Mouse (Mus musculus) embryonic fibroblast, embryonic 13.5 days (primary cell): Measurements from ENCODE around the gene Rapgef1. TPM values are rescaled to one million over a fixed set of nuclear protein-coding genes. Genes with fewer than 3 reads are reported as not detected.

Source experiments
- H3K27ac ChIP-seq: 2 replicates; pipeline ENCODE4 v1.5.1; 2012; ENCODE audit warnings: low read length, control low read depth, inconsistent platforms; ENCODE audit not compliant: insufficient read depth
- H3K4me1 ChIP-seq: 2 replicates; pipeline ENCODE4 v1.6.1; 2011; ENCODE audit warnings: low read length; ENCODE audit not compliant: control insufficient read depth, insufficient read depth
- H3K4me3 ChIP-seq: 2 replicates; pipeline ENCODE4 v1.5.1; 2011; ENCODE audit warnings: mild to moderate bottlenecking, control low read depth, low read length; ENCODE audit not compliant: insufficient read depth
- CTCF ChIP-seq: IDR thresholded peaks from 2 replicates; pipeline ENCODE4 v1.5.1; 2011; ENCODE audit warnings: mild to moderate bottlenecking, control low read depth, low read length, moderate library complexity, borderline replicate concordance; ENCODE audit not compliant: insufficient read depth
- POLR2A ChIP-seq: IDR thresholded peaks from 2 replicates; pipeline ENCODE4 v1.6.1; 2011; ENCODE audit warnings: low read depth, mild to moderate bottlenecking, control low read depth, low read length, moderate library complexity
- polyA plus RNA-seq: library from polyadenylated mRNA; stranded (reverse); fragments of >200 nt; gene quantifications from 2 replicates; pipeline ENCODE4 v1.2.4, GENCODE M21; 2011; ENCODE audit warnings: low read depth; ENCODE audit not compliant: missing spikeins, insufficient read length

Gene Rapgef1
- polyA plus RNA-seq, 1 experiment = 43.1 TPM

GRCm38 (mm10) chr2:29622126-29623005 is 2.8 kb downstream of the Rapgef1 start:
- no peak for TF ChIP-seq POLR2A
- no peak for TF ChIP-seq CTCF
- Histone ChIP-seq H3K27ac (no peak overlapping the region), H3K4me3 (no peak overlapping the region), H3K4me1 (peaks cover 35% of the 10 kb centered on the region)

GRCm38 (mm10) chr2:29623247-29624090 is 3.9 kb downstream of the Rapgef1 start:
- H3K4me1 ChIP-seq = peaks cover 41% of the 10 kb centered on the region
- no peak overlapping the region for H3K4me3 ChIP-seq
- no peak for TF ChIP-seq CTCF
- no peak for TF ChIP-seq POLR2A
- no peak overlapping the region for H3K27ac ChIP-seq

- peaks cover 43% of the 10 kb centered on the region for H3K4me1 ChIP-seq
- TF ChIP-seq CTCF = no peak
- TF ChIP-seq POLR2A = no peak
- no peak overlapping the region for H3K4me3 ChIP-seq
Measured at GRCm38 (mm10) chr2:29624091-29624608, 4.6 kb downstream of the Rapgef1 start.

GRCm38 (mm10) chr2:29624739-29625138 is 5.2 kb downstream of the Rapgef1 start:
- peaks cover 48% of the 10 kb centered on the region for H3K4me1 ChIP-seq
- peak overlapping the region; percentile 62 for H3K27ac ChIP-seq
- TF ChIP-seq CTCF (no peak), POLR2A (no peak)
- H3K4me3 ChIP-seq = no peak overlapping the region

More at GRCm38 (mm10) chr2:29624091-29624608, 4.6 kb downstream of the Rapgef1 start:
- H3K27ac ChIP-seq = peak overlapping the region; percentile 24

GRCm38 (mm10) chr2:29625573-29626200 is 6.2 kb downstream of the Rapgef1 start:
- no peak for TF ChIP-seq CTCF
- TF ChIP-seq POLR2A = no peak

GRCm38 (mm10) chr2:29627337-29627736 is 7.8 kb downstream of the Rapgef1 start:
- H3K4me1 ChIP-seq = peaks cover 44% of the 10 kb centered on the region
- no peak overlapping the region for H3K27ac ChIP-seq
- no peak overlapping the region for H3K4me3 ChIP-seq
- no peak for TF ChIP-seq CTCF
- TF ChIP-seq POLR2A = no peak

More at GRCm38 (mm10) chr2:29625573-29626200, 6.2 kb downstream of the Rapgef1 start:
- Histone ChIP-seq H3K27ac (peak overlapping the region; percentile 62; the same call in 1 of the 2 replicates), H3K4me3 (no peak overlapping the region), H3K4me1 (peaks cover 48% of the 10 kb centered on the region)

- Histone ChIP-seq H3K27ac (no peak overlapping the region; the same call in 1 of the 2 replicates), H3K4me1 (peaks cover 45% of the 10 kb centered on the region), H3K4me3 (no peak overlapping the region)
- TF ChIP-seq CTCF (no peak), POLR2A (no peak)
Measured at GRCm38 (mm10) chr2:29628186-29628585, 8.7 kb downstream of the Rapgef1 start.

- no peak overlapping the region for H3K27ac ChIP-seq
Measured at GRCm38 (mm10) chr2:29628763-29629181, 9.3 kb downstream of the Rapgef1 start.

GRCm38 (mm10) chr2:29629311-29629710 is 9.8 kb downstream of the Rapgef1 start:
- TF ChIP-seq CTCF (no peak), POLR2A (no peak)
- no peak overlapping the region for H3K4me3 ChIP-seq
- no peak overlapping the region for H3K27ac ChIP-seq
- H3K4me1 ChIP-seq = peaks cover 38% of the 10 kb centered on the region

More at GRCm38 (mm10) chr2:29628763-29629181, 9.3 kb downstream of the Rapgef1 start:
- no peak overlapping the region for H3K4me3 ChIP-seq
- H3K4me1 ChIP-seq = peaks cover 43% of the 10 kb centered on the region
- TF ChIP-seq POLR2A = no peak
- TF ChIP-seq CTCF = no peak
